Comparison of ENCODE assay signal across 25 mouse cellular contexts in genomic region chrX:68494398-68495143, GRCm38 (mm10).
DNase-seq lines count a peak whose midpoint lies in the region; ATAC-seq and TF ChIP-seq lines count a peak whose summit lies in the region.
"Had no signal": no experiment of that assay in that cellular context is flagged by ENCODE, and none has a peak within 500 bp of the region (broad histone marks: within the 10 kb centered on the region; RNA-seq: fewer than 3 reads in every experiment).

No protein-coding gene starts in this region.

- no peaks in the 10 kb centered on the region for H3K36me3 ChIP-seq in forebrain, embryonic 14.5 days (ENCODE audit: control insufficient read depth, insufficient read depth, low read length)
- no peaks in the 10 kb centered on the region for H3K36me3 ChIP-seq in forebrain, embryonic 11.5 days (ENCODE audit: control insufficient read depth, insufficient read depth, low read length)
- H3K36me3 ChIP-seq in hindbrain, embryonic 16.5 days (ENCODE audit: control insufficient read depth, insufficient read depth, low read length), result no peaks in the 10 kb centered on the region
- H3K36me3 ChIP-seq in hindbrain, embryonic 11.5 days (ENCODE audit: control insufficient read depth, insufficient read depth, low read length), result no peaks in the 10 kb centered on the region
- H3K36me3 ChIP-seq in neural tube, embryonic 15.5 days, result no peaks in the 10 kb centered on the region
- H3K36me3 ChIP-seq in myocyte (ENCODE audit: control insufficient read depth, insufficient read depth), result peaks cover 13% of the 10 kb centered on the region
- H3K36me3 ChIP-seq: heart, embryonic 12.5 days; midbrain, embryonic 15.5 days; stomach, embryonic 15.5 days had no signal

- H3K4me3 ChIP-seq in forebrain, embryonic 14.5 days (ENCODE audit: low read depth, low read length), result no peak overlapping the region
- no peak overlapping the region for H3K4me3 ChIP-seq in forebrain, embryonic 11.5 days (ENCODE audit: low read depth, low read length)
- H3K4me3 ChIP-seq in hindbrain, embryonic 16.5 days (ENCODE audit: low read length), result no peak overlapping the region
- H3K4me3 ChIP-seq in hindbrain, embryonic 11.5 days (ENCODE audit: low read depth, low read length), result no peak overlapping the region
- no peak overlapping the region for H3K4me3 ChIP-seq in neural tube, embryonic 15.5 days (replicated peaks)
- peak overlapping the region; percentile 40 for H3K4me3 ChIP-seq in myocyte
- H3K4me3 ChIP-seq: heart, adult 2 months; heart, embryonic 12.5 days; midbrain, embryonic 15.5 days; stomach, embryonic 15.5 days had no signal

- no peak overlapping the region for H3K9ac ChIP-seq in forebrain, embryonic 14.5 days (ENCODE audit: low read length)
- H3K9ac ChIP-seq in forebrain, embryonic 11.5 days (ENCODE audit: low read length), result no peak overlapping the region
- no peak overlapping the region for H3K9ac ChIP-seq in hindbrain, embryonic 16.5 days (ENCODE audit: low read depth, low read length)
- H3K9ac ChIP-seq in hindbrain, embryonic 11.5 days (ENCODE audit: low read depth, low read length), result no peak overlapping the region
- H3K9ac ChIP-seq in neural tube, embryonic 15.5 days (replicated peaks), result no peak overlapping the region
- H3K9ac ChIP-seq: heart, embryonic 12.5 days; liver, embryonic 14.5 days; midbrain, embryonic 15.5 days; stomach, embryonic 15.5 days had no signal

- no peaks in the 10 kb centered on the region for H3K27me3 ChIP-seq in forebrain, embryonic 14.5 days (replicated peaks; ENCODE audit: control insufficient read depth, insufficient read depth, low read length)
- H3K27me3 ChIP-seq in forebrain, embryonic 11.5 days (ENCODE audit: control insufficient read depth, insufficient read depth, low read length), result no peaks in the 10 kb centered on the region
- H3K27me3 ChIP-seq in hindbrain, embryonic 16.5 days (replicated peaks; ENCODE audit: control insufficient read depth, insufficient read depth, low read length), result no peaks in the 10 kb centered on the region
- H3K27me3 ChIP-seq in hindbrain, embryonic 11.5 days (ENCODE audit: control insufficient read depth, insufficient read depth, low read length), result no peaks in the 10 kb centered on the region
- no peaks in the 10 kb centered on the region for H3K27me3 ChIP-seq in neural tube, embryonic 15.5 days (replicated peaks)
- H3K27me3 ChIP-seq in myocyte (ENCODE audit: control insufficient read depth, insufficient read depth, insufficient read length), result no peaks in the 10 kb centered on the region
- H3K27me3 ChIP-seq: heart, embryonic 12.5 days; midbrain, embryonic 15.5 days; stomach, embryonic 15.5 days had no signal

- H3K79me2 ChIP-seq in myocyte (ENCODE audit: control insufficient read depth, insufficient read depth), result peaks cover 39% of the 10 kb centered on the region

- H3ac ChIP-seq in myocyte (ENCODE audit: control insufficient read depth, insufficient read length), result no peak overlapping the region

- peak; percentile 12 for DNase-seq in forebrain, embryonic 14.5 days (ENCODE audit: low spot score)
- no peak for DNase-seq in forebrain, embryonic 11.5 days (ENCODE audit: low spot score)
- DNase-seq in hindbrain, embryonic 11.5 days (ENCODE audit: low spot score), result no peak
- DNase-seq in neural tube, embryonic 10.5 days (ENCODE audit: extremely low spot score, low spot score), result no peak
- DNase-seq in frontal cortex, postnatal 36 days (ENCODE audit: low spot score in 2 of 2), result no peak
- DNase-seq: kidney, adult 8-10 months; kidney, postnatal 4 days; layer of hippocampus, postnatal 36 days; liver; lung, adult 2 months; retina, postnatal 1 day; right cerebral cortex, postnatal 25 days; thymus, postnatal 14 days had no signal

- 57% methylated on average over 2 of the region's 2 CpGs for WGBS in forebrain, embryonic 14.5 days
- WGBS in forebrain, embryonic 11.5 days, result 70% methylated on average over 2 of the region's 2 CpGs
- WGBS in hindbrain, embryonic 16.5 days, result 36% methylated on average over 2 of the region's 2 CpGs
- WGBS in hindbrain, embryonic 11.5 days, result 75% methylated on average over 2 of the region's 2 CpGs
- WGBS in neural tube, embryonic 15.5 days, result 41% methylated on average over 2 of the region's 2 CpGs

- no peak for TF ChIP-seq POLR2A in myocyte (IDR thresholded peaks at IDR 0.05; ENCODE audit: insufficient read length, low read depth)

- ATAC-seq in forebrain, embryonic 14.5 days, result no peak
- no peak for ATAC-seq in forebrain, embryonic 11.5 days (replicated peaks; ENCODE audit: low FRiP score)
- peak; percentile 45; the same call in 1 of the 2 replicates for ATAC-seq in hindbrain, embryonic 16.5 days
- no peak for ATAC-seq in hindbrain, embryonic 11.5 days (ENCODE audit: low FRiP score)
- ATAC-seq in neural tube, embryonic 15.5 days (ENCODE audit: low FRiP score), result 0 out of 2 replicates have a peak, but pooled peaks have one; percentile 28
- ATAC-seq: CD4-positive, CD25-positive, alpha-beta regulatory T cell, adult 4 months; intestine, embryonic 16.5 days; midbrain, embryonic 15.5 days had no signal

- no peaks in the 10 kb centered on the region for H3K4me1 ChIP-seq in forebrain, embryonic 14.5 days (ENCODE audit: control insufficient read depth, insufficient read depth, low read length)
- no peaks in the 10 kb centered on the region for H3K4me1 ChIP-seq in forebrain, embryonic 11.5 days (replicated peaks; ENCODE audit: control insufficient read depth, insufficient read depth, low read length)
- H3K4me1 ChIP-seq in hindbrain, embryonic 16.5 days (ENCODE audit: control insufficient read depth, insufficient read depth, low read depth, low read length), result no peaks in the 10 kb centered on the region
- no peaks in the 10 kb centered on the region for H3K4me1 ChIP-seq in hindbrain, embryonic 11.5 days (replicated peaks; ENCODE audit: control insufficient read depth, insufficient read depth, low read length)
- no peaks in the 10 kb centered on the region for H3K4me1 ChIP-seq in neural tube, embryonic 15.5 days
- H3K4me1 ChIP-seq: midbrain, embryonic 15.5 days; stomach, embryonic 15.5 days had no signal

- no peaks in the 10 kb centered on the region for H3K9me3 ChIP-seq in forebrain, embryonic 14.5 days (replicated peaks; ENCODE audit: control insufficient read depth, low read length)
- H3K9me3 ChIP-seq in forebrain, embryonic 11.5 days (ENCODE audit: control insufficient read depth, low read length), result no peaks in the 10 kb centered on the region
- H3K9me3 ChIP-seq in hindbrain, embryonic 16.5 days (ENCODE audit: control insufficient read depth, low read length), result no peaks in the 10 kb centered on the region
- no peaks in the 10 kb centered on the region for H3K9me3 ChIP-seq in hindbrain, embryonic 11.5 days (ENCODE audit: control insufficient read depth, low read length)
- H3K9me3 ChIP-seq in neural tube, embryonic 15.5 days (replicated peaks), result no peaks in the 10 kb centered on the region
- H3K9me3 ChIP-seq: heart, embryonic 12.5 days; midbrain, embryonic 15.5 days; stomach, embryonic 15.5 days had no signal

- H3K27ac ChIP-seq in forebrain, embryonic 14.5 days (ENCODE audit: low read depth, low read length), result no peak overlapping the region
- no peak overlapping the region for H3K27ac ChIP-seq in forebrain, embryonic 11.5 days (ENCODE audit: low read depth, low read length)
- no peak overlapping the region for H3K27ac ChIP-seq in hindbrain, embryonic 16.5 days (ENCODE audit: low read depth, low read length)
- H3K27ac ChIP-seq in hindbrain, embryonic 11.5 days (ENCODE audit: low read depth, low read length), result no peak overlapping the region
- no peak overlapping the region for H3K27ac ChIP-seq in neural tube, embryonic 15.5 days (replicated peaks)
- H3K27ac ChIP-seq: heart, adult 2 months; kidney, postnatal 0 days; liver, embryonic 14.5 days; macrophage; midbrain, embryonic 15.5 days; stomach, embryonic 15.5 days had no signal

- no peak overlapping the region for H3K4me2 ChIP-seq in forebrain, embryonic 14.5 days (ENCODE audit: low read length)
- H3K4me2 ChIP-seq in forebrain, embryonic 11.5 days (ENCODE audit: low read depth, low read length, severe bottlenecking), result no peak overlapping the region
- H3K4me2 ChIP-seq in hindbrain, embryonic 16.5 days (ENCODE audit: low read length), result no peak overlapping the region
- no peak overlapping the region for H3K4me2 ChIP-seq in hindbrain, embryonic 11.5 days (replicated peaks; ENCODE audit: low read depth, low read length)
- H3K4me2 ChIP-seq in neural tube, embryonic 15.5 days, result no peak overlapping the region
- H3K4me2 ChIP-seq in myocyte (ENCODE audit: low read depth), result peak overlapping the region; percentile 66
- H3K4me2 ChIP-seq: heart, embryonic 12.5 days; midbrain, embryonic 15.5 days; stomach, embryonic 15.5 days had no signal

TF ChIP-seq in myocyte, 11 proteins besides CTCF, POLR2A, EP300 and RAD21:
- TF ChIP-seq MYOD1 (IDR thresholded peaks at IDR 0.05; ENCODE audit: control insufficient read depth in 1 of 3, insufficient read length in 2 of 3, low read depth in 2 of 3), result peak in 2 of 3 experiments; percentile 48 to 65
- no peak for TF ChIP-seq USF1 (IDR thresholded peaks at IDR 0.05; ENCODE audit: low read depth)
- no peak for TF ChIP-seq SRF (IDR thresholded peaks at IDR 0.05; ENCODE audit: control insufficient read depth, insufficient read length, low read depth)
- no peak for TF ChIP-seq MAX (IDR thresholded peaks at IDR 0.05; ENCODE audit: low read depth)
- TF ChIP-seq POLR2AphosphoS2 (IDR thresholded peaks at IDR 0.05; ENCODE audit: insufficient read length, low read depth), result no peak

Comparison
In these comparisons a context has a peak if more than half of its experiments do, and no peak if none do; other contexts are left out.
1. ATAC-seq: peak in hindbrain, embryonic 16.5 days (single experiment) and neural tube, embryonic 15.5 days (single experiment); none in forebrain, embryonic 14.5 days (single experiment), forebrain, embryonic 11.5 days (single experiment) and hindbrain, embryonic 11.5 days (single experiment).